Mouse (Mus musculus) ES-Bruce4 (cell line): ENCODE measurements around the gene Fiz1.

Source experiments
- CTCF ChIP-seq: IDR thresholded peaks from one replicate; pipeline ENCODE4 v1.8.1; 2011; ENCODE audit warnings: low read depth, low read length
- POLR2A ChIP-seq: IDR thresholded peaks from one replicate; pipeline ENCODE4 v1.8.1; 2011; ENCODE audit warnings: low read length; ENCODE audit not compliant: insufficient read depth

DNA sequence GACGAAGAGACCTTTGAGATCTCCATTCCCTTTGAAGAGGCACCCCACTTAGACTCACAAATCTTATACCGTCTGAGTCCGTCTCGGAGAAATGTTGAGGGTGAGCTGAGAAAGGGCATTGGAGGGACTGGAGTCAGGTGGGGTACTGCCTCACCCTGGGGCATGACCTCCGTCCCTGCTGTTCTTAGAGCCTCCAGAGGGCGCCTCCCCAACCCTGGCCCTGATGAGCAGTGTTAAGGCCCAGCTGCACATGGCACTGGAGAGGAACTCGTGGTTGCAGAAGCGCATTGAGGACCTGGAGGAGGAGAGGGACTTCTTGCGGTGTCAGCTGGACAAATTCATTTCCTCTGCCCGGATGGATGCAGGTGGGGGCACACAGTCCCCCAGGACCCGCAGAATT is 43.3 kb upstream of the Fiz1 start:
- TF ChIP-seq CTCF (peak; percentile 62), POLR2A (no peak)
